Mouse (Mus musculus) liver, embryonic 14.5 days (tissue): ENCODE results near the gene Zfp114.

Experiments used
- CTCF ChIP-seq: IDR thresholded peaks from 2 replicates; pipeline ENCODE4 v1.5.1; 2016; ENCODE audit warnings: antibody characterized with exemption, low read depth, control low read depth
- EP300 ChIP-seq: IDR thresholded peaks from 2 replicates; pipeline ENCODE4 v1.6.1; 2016; ENCODE audit warnings: antibody characterized with exemption, low read depth

GRCm38 (mm10) chr7:24196961-24197360, 22.1 kb downstream of the Zfp114 start:
- TF ChIP-seq CTCF (no peak), EP300 (no peak)
